19 mouse cellular contexts compared by ENCODE assay signal in the genomic region with DNA sequence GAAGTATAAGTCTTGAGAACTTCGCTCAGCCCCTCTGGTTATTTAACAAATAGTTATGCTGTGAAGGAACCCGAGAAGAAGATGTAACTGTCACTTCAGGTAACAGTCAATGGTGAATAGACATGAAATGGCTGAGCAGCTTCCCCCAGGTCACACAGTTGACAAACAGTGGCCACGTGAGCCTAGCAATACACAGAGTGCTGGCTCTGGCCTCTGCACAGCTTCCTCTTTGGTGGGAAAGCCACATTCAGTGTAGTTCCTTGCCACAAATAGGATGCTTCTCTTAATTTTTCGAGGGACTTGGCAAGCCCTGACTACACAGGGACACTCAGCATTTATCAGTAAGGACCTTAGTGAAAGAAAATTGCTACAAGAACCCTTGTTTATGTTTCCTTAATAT. TPM values are rescaled to one million over a fixed set of nuclear protein-coding genes. Genes with fewer than 3 reads are reported as not detected.
A peak's percentile ranks its signal among the peaks of the same experiment; 100 is the strongest.
DNase-seq lines count a peak whose midpoint lies in the region; ATAC-seq and TF ChIP-seq lines count a peak whose summit lies in the region.
"Had no signal": no experiment of that assay in that cellular context is flagged by ENCODE, and none has a peak within 500 bp of the region (broad histone marks: within the 10 kb centered on the region; RNA-seq: fewer than 3 reads in every experiment).

No protein-coding gene starts in this region.

- no peak overlapping the region for H3K9ac ChIP-seq in liver, embryonic 16.5 days (ENCODE audit: low read depth, low read length)
- H3K9ac ChIP-seq in hindbrain, postnatal 0 days (replicated peaks; ENCODE audit: low read length), result no peak overlapping the region
- H3K9ac ChIP-seq: forebrain, embryonic 12.5 days; midbrain, embryonic 15.5 days had no signal

- no peak overlapping the region for H3K4me2 ChIP-seq in liver, embryonic 16.5 days (ENCODE audit: low read depth, low read length)
- no peak overlapping the region for H3K4me2 ChIP-seq in hindbrain, postnatal 0 days (ENCODE audit: low read depth, low read length)
- H3K4me2 ChIP-seq: forebrain, embryonic 12.5 days; heart, embryonic 11.5 days; midbrain, embryonic 15.5 days had no signal

- no peak for TF ChIP-seq CTCF in hindbrain, postnatal 0 days (IDR thresholded peaks at IDR 0.05; ENCODE audit: low read depth)

- no peaks in the 10 kb centered on the region for H3K4me1 ChIP-seq in liver, embryonic 16.5 days (ENCODE audit: control insufficient read depth, low read depth, low read length)
- no peaks in the 10 kb centered on the region for H3K4me1 ChIP-seq in hindbrain, postnatal 0 days (ENCODE audit: insufficient read depth, low read length)
- H3K4me1 ChIP-seq: forebrain, embryonic 12.5 days; midbrain, embryonic 15.5 days had no signal

- H3K36me3 ChIP-seq in liver, embryonic 16.5 days (ENCODE audit: control insufficient read depth, insufficient read depth), result no peaks in the 10 kb centered on the region
- no peaks in the 10 kb centered on the region for H3K36me3 ChIP-seq in hindbrain, postnatal 0 days (ENCODE audit: insufficient read depth, low read length)
- H3K36me3 ChIP-seq: forebrain, embryonic 12.5 days; midbrain, embryonic 15.5 days had no signal

- no peaks in the 10 kb centered on the region for H3K9me3 ChIP-seq in liver, embryonic 16.5 days (replicated peaks; ENCODE audit: control insufficient read depth, low read length)
- no peaks in the 10 kb centered on the region for H3K9me3 ChIP-seq in hindbrain, postnatal 0 days (ENCODE audit: low read length)
- H3K9me3 ChIP-seq: forebrain, embryonic 12.5 days; midbrain, embryonic 15.5 days had no signal

- no peak overlapping the region for H3K27ac ChIP-seq in liver, embryonic 16.5 days (ENCODE audit: low read length)
- no peak overlapping the region for H3K27ac ChIP-seq in hindbrain, postnatal 0 days
- H3K27ac ChIP-seq: forebrain, embryonic 12.5 days; midbrain, embryonic 15.5 days had no signal

- peak; percentile 3 for DNase-seq in kidney, adult 9 months
- DNase-seq in kidney, postnatal 14 days, result no peak
- DNase-seq in retina, postnatal 1 day, result peak; percentile 37
- no peak for DNase-seq in retina, embryonic 14.5 days (ENCODE audit: low spot score)
- no peak for DNase-seq in hindbrain, postnatal 0 days (ENCODE audit: low spot score)
- DNase-seq in testis, postnatal 14 days (ENCODE audit: low spot score), result no peak
- DNase-seq: adrenal gland, postnatal 25 days; cerebellum, adult 9-11 months; gastrocnemius, postnatal 14 days; heart, postnatal 14 days; kidney, adult 11 months; kidney, postnatal 25 days; spleen, adult 18-20 months; thymus, postnatal 36 days had no signal

- 0 out of 2 replicates have a peak, but pooled peaks have one; percentile 13 for ATAC-seq in liver, embryonic 16.5 days (ENCODE audit: low read depth)
- ATAC-seq in hindbrain, postnatal 0 days, result no peak
- ATAC-seq: hindbrain, embryonic 16.5 days; midbrain, embryonic 15.5 days had no signal

- H3K4me3 ChIP-seq in liver, embryonic 16.5 days (ENCODE audit: low read depth, low read length), result no peak overlapping the region
- no peak overlapping the region for H3K4me3 ChIP-seq in hindbrain, postnatal 0 days (ENCODE audit: low read length)
- H3K4me3 ChIP-seq: forebrain, embryonic 12.5 days; midbrain, embryonic 15.5 days had no signal

- no peaks in the 10 kb centered on the region for H3K27me3 ChIP-seq in liver, embryonic 16.5 days (ENCODE audit: control insufficient read depth, insufficient read depth, low read depth, low read length)
- H3K27me3 ChIP-seq in hindbrain, postnatal 0 days (ENCODE audit: insufficient read depth, low read length), result no peaks in the 10 kb centered on the region
- H3K27me3 ChIP-seq: forebrain, embryonic 12.5 days; midbrain, embryonic 15.5 days had no signal

- WGBS in liver, embryonic 16.5 days (ENCODE audit: insufficient replicate concordance), result 37% methylated on average over 4 of the region's 4 CpGs
- 69% methylated on average over 4 of the region's 4 CpGs for WGBS in hindbrain, postnatal 0 days

RNA-seq across cellular contexts. Expression of gene Pla2g4a, which starts 50.0 kb away (rescaled TPM):
- 5.4 and 5.7 TPM in 2 replicates for polyA plus RNA-seq in liver, embryonic 16.5 days (2015; fragmentation: Nextera tagmentation; extraction: Ambion mirVana)
- total RNA-seq in hindbrain, postnatal 0 days (2014; rRNA removed), result 0.78 and 1.2 TPM in 2 replicates
- polyA plus RNA-seq in hindbrain, postnatal 0 days (2015; fragmentation: Nextera tagmentation; extraction: Ambion mirVana), result 1.8 and 2.0 TPM in 2 replicates

Comparison
In these comparisons a context has a peak if more than half of its experiments do, and no peak if none do; other contexts are left out.
1. DNase-seq: peak in kidney, adult 9 months (single experiment) and retina, postnatal 1 day (single experiment); none in kidney, postnatal 14 days (single experiment), retina, embryonic 14.5 days (single experiment), hindbrain, postnatal 0 days (single experiment) and testis, postnatal 14 days (single experiment).